Mouse (Mus musculus): Measurements from ENCODE around the gene Dtnb. TPM values are rescaled to one million over a fixed set of nuclear protein-coding genes. Genes with fewer than 3 reads are reported as not detected.

The Dtnb gene
- polyA plus RNA-seq, 1 experiment from 2014 or later = 110 TPM

DNA sequence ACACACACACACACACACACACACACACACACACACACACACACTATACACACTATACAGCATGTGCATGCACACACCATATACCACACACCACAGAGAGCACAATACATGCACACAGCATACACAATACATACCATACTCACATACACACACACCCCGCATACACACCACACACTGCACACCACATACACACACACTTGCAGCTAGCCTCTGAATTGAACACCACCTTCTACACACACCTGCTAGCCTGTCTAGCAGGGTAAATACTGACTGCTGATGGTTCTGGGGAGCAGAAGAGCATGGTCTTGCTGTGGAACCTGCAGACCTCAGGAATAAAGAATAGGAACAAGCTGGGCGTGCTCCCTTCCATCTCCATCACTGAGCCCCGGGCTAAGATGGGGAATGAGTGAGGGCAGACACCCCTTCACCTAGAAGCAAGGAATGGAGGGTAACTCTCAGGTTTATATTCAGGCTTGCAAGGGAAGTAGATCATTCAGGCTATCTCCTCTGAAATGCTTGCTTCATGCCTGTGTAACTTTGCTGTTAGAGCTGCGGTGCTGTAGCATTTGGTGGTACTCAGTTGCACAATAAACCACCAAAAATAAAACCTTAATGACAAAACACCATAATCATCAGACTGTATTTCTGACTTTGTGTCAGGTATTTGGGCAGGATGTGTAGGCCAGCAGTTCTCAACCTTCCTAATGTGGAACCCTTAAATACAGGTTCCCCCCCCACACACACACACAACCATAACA is 87.6 kb downstream of the Dtnb start:
- ATAC-seq (no peak), DNase-seq (ENCODE audit: low read depth, low spot score) (no peak)
- no peaks in the 10 kb centered on the region for H3K27me3 ChIP-seq
- no peak for TF ChIP-seq CTCF (IDR thresholded peaks at IDR 0.05)
- ChIA-PET POLR2A (no interaction called here), CTCF (no interaction called here)
- in situ Hi-C loops (cut with MboI; ENCODE audit: low pct_unique_long_range_greater_than_20kb) = loop anchor here (25.0 kb wide), 1 partner anchor 428 kb away; the partner anchor contains the start of gene Dnajc27

DNA sequence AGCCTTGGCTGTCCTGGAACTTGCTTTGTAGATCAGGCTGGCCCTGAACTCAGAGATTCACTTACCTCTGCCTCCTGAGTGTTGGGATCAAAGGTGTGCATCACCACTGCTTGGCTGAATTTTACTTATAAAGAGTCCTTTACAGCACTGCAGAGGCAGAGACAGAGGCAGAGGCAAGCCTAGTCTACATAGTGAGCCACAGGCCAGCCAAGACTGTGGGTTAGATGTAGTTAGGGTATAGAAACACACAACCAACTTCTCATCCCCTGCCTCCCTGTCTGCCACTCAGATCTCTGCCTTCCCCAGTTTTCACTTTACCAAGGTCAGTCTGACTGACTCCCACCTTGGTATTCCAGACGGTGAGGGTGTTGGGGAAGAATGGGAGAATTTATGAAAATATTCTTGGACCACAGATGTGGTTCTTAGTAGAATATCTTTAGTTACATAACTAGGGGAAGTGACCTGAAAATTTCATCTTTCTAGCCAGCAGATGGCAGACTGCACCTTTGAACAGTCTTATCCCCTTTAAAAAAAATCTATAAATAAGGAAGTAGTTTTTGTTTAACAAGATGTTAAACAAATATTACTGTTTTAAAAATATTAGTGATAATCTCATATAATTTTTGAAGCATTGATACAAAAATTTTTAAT is 88.9 kb downstream of the Dtnb start:
- no peak for ATAC-seq
- ChIA-PET POLR2A (no interaction called here), CTCF (no interaction called here)
- DNase-seq (ENCODE audit: low read depth, low spot score) = no peak
- in situ Hi-C loops (cut with MboI; ENCODE audit: low pct_unique_long_range_greater_than_20kb) = loop anchor here (25.0 kb wide), 1 partner anchor 426 kb away; the partner anchor contains the start of gene Dnajc27
- peak; percentile 37 for TF ChIP-seq CTCF (IDR thresholded peaks at IDR 0.05)
- H3K27me3 ChIP-seq = no peaks in the 10 kb centered on the region

GRCm38 (mm10) chr12:3662660-3663059 is 90.5 kb downstream of the Dtnb start:
- DNase-seq (ENCODE audit: low read depth, low spot score) (peak; percentile 24), ATAC-seq (peak; percentile 57)
- in situ Hi-C loops (cut with MboI; ENCODE audit: low pct_unique_long_range_greater_than_20kb) = loop anchor here (25.0 kb wide), 1 partner anchor 425 kb away; the partner anchor contains the start of gene Dnajc27
- no peaks in the 10 kb centered on the region for H3K27me3 ChIP-seq
- no peak for TF ChIP-seq CTCF (IDR thresholded peaks at IDR 0.05)
- ChIA-PET POLR2A (no interaction called here), CTCF (no interaction called here)

- ChIA-PET CTCF (no interaction called here), POLR2A (no interaction called here)
- DNase-seq (ENCODE audit: low read depth, low spot score) = no peak
- in situ Hi-C loops (cut with MboI; ENCODE audit: low pct_unique_long_range_greater_than_20kb) = loop anchor here (25.0 kb wide), 1 partner anchor 424 kb away; the partner anchor contains the start of gene Dnajc27
- H3K27me3 ChIP-seq = no peaks in the 10 kb centered on the region
- no peak for TF ChIP-seq CTCF (IDR thresholded peaks at IDR 0.05)
- ATAC-seq = no peak
These were observed 91.2 kb downstream of the Dtnb start for GRCm38 (mm10) chr12:3663386-3663785.

DNA sequence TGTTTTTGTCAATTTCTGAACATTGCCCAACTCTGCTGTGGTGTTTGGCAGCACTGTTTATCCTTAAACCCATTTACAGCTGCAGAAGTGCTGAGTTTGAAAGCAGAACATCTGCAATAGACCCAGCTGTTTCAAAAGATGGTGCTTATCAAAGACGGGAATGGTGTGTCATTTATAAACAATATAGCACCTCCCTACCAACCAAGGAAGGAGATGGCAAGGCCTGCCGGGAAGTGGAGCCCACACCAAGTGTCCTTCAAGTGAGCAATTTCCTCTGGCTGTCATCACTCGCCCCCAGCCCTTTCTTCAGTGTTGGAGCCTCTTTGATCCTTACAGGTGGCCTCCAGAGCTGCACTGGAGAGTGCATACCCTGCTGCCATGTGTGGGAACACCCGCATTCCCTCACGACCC is 97.8 kb downstream of the Dtnb start:
- POLR2A ChIA-PET = no interaction called here

GRCm38 (mm10) chr12:3671117-3671516 is 98.9 kb downstream of the Dtnb start:
- ATAC-seq = no peak
- no peak for TF ChIP-seq CTCF (IDR thresholded peaks at IDR 0.05)
- in situ Hi-C loops (cut with MboI; ENCODE audit: low pct_unique_long_range_greater_than_20kb) = loop anchor here (25.0 kb wide), 1 partner anchor 416 kb away; the partner anchor contains the start of gene Dnajc27
- ChIA-PET CTCF (interaction anchor here (1.1 kb wide), 1 partner anchor 14 kb away, joined by 3 read pairs; no protein-coding TSS in a partner anchor), POLR2A (no interaction called here)
- H3K27me3 ChIP-seq = no peaks in the 10 kb centered on the region
- no peak for DNase-seq (ENCODE audit: low read depth, low spot score)

More for the DNA sequence above, 97.8 kb downstream of the Dtnb start:
- TF ChIP-seq CTCF (IDR thresholded peaks at IDR 0.05) = no peak
- ATAC-seq (no peak), DNase-seq (ENCODE audit: low read depth, low spot score) (no peak)
- H3K27me3 ChIP-seq = no peaks in the 10 kb centered on the region
- CTCF ChIA-PET = no interaction called here
- in situ Hi-C loops (cut with MboI; ENCODE audit: low pct_unique_long_range_greater_than_20kb) = loop anchor here (25.0 kb wide), 1 partner anchor 417 kb away; the partner anchor contains the start of gene Dnajc27

- no peaks in the 10 kb centered on the region for H3K27me3 ChIP-seq
- no peak for TF ChIP-seq CTCF (IDR thresholded peaks at IDR 0.05)
- DNase-seq (ENCODE audit: low read depth, low spot score) (no peak), ATAC-seq (no peak)
- in situ Hi-C loops (cut with MboI; ENCODE audit: low pct_unique_long_range_greater_than_20kb) = loop anchor here (25.0 kb wide), 1 partner anchor 415 kb away; the partner anchor contains the start of gene Dnajc27
- ChIA-PET POLR2A (no interaction called here), CTCF (interaction anchor here (1.2 to 1.4 kb wide), 2 partner anchors 9 to 18 kb away, joined by 3 read pairs; no protein-coding TSS in a partner anchor)
These were observed 100.6 kb downstream of the Dtnb start for GRCm38 (mm10) chr12:3672786-3673185.

DNA sequence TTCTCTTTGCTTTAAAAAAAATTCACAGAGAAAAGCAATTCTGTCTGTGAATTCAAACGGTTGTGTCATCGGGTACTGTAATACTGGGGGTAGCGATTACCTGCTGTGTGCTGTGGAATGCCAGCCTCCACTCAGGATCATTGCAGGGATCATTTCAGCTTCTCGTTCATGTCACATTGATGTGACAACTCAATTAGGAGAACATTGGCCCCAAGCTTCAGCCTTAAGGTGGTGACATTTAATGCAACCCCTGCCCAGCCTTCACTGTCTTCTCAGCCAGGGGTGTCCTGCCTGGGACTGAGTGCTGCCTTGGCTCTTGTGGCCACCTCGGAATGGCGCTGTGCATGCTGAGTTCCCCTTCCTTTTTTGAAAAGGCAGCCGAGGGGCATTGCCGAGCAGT is 101.7 kb downstream of the Dtnb start:
- ChIA-PET CTCF (no interaction called here), POLR2A (no interaction called here)
- DNase-seq (ENCODE audit: low read depth, low spot score) (no peak), ATAC-seq (no peak)
- no peaks in the 10 kb centered on the region for H3K27me3 ChIP-seq
- no peak for TF ChIP-seq CTCF (IDR thresholded peaks at IDR 0.05)
- in situ Hi-C loops (cut with MboI; ENCODE audit: low pct_unique_long_range_greater_than_20kb) = loop anchor here (25.0 kb wide), 1 partner anchor 413 kb away; the partner anchor contains the start of gene Dnajc27

DNA sequence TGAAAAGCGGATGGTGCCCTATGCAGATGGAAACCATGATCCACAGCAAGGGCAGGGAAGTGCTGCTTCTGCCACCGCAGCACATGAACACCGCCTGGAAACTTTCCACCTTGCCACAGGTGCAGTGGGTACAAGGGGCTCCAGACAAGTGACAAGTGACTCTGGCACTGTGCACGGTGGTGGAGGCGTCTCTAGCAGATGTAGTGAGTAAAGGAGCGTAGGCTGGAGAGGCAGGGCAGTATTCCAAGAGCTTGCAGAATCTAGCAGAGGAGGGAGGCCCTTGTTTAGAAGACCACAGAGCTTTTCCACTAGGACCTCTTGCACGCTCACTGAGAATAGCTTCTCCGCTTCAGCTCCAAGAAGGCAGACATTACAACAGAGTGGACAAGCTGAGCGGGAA is 102.7 kb downstream of the Dtnb start:
- no peak for TF ChIP-seq CTCF (IDR thresholded peaks at IDR 0.05)
- H3K27me3 ChIP-seq = no peaks in the 10 kb centered on the region
- in situ Hi-C loops (cut with MboI; ENCODE audit: low pct_unique_long_range_greater_than_20kb) = loop anchor here (25.0 kb wide), 1 partner anchor 412 kb away; the partner anchor contains the start of gene Dnajc27
- no peak for ATAC-seq
- DNase-seq (ENCODE audit: low read depth, low spot score) = no peak
- POLR2A ChIA-PET = no interaction called here
- CTCF ChIA-PET = interaction anchor here (1.3 kb wide), 1 partner anchor 9 kb away, joined by 3 read pairs; no protein-coding TSS in a partner anchor

DNA sequence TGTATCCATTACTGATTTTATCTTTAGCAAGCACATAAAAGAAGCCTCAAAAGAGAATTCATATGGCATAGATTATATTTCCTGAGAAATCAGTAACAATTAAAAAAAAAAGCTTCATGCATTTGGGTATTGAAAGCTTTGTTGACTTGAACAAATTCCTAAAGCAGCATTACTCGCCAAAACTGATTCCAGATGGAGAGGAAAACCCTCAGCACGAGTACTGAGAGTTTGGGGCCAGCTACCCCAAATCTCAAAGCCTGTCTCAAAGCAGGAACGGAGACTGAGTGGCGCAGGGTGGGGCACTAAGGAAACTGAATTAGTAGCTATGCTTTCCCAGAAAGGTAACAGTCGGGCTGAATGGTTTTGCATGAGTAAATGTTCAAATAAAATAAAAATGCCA is 108.5 kb downstream of the Dtnb start:
- no peak for ATAC-seq
- TF ChIP-seq CTCF (IDR thresholded peaks at IDR 0.05) = no peak
- in situ Hi-C loops (cut with MboI; ENCODE audit: low pct_unique_long_range_greater_than_20kb) = no loop called here
- DNase-seq (ENCODE audit: low read depth, low spot score) = no peak
- ChIA-PET CTCF (interaction anchor here (0.9 kb wide), 1 partner anchor 15 kb away, joined by 3 read pairs; no protein-coding TSS in a partner anchor), POLR2A (no interaction called here)
- H3K27me3 ChIP-seq = no peaks in the 10 kb centered on the region

- CTCF ChIA-PET = interaction anchor here (1.5 to 1.6 kb wide), 2 partner anchors 8 to 13 kb away, joined by 3 to 5 read pairs; no protein-coding TSS in a partner anchor
- in situ Hi-C loops (cut with MboI; ENCODE audit: low pct_unique_long_range_greater_than_20kb) = no loop called here
These were observed 110.9 kb downstream of the Dtnb start for GRCm38 (mm10) chr12:3683041-3683440.

More at GRCm38 (mm10) chr12:3683041-3683440, 110.9 kb downstream of the Dtnb start:
- no peak for ATAC-seq
- POLR2A ChIA-PET = no interaction called here
- DNase-seq (ENCODE audit: low read depth, low spot score) = no peak
- H3K27me3 ChIP-seq = no peaks in the 10 kb centered on the region
- TF ChIP-seq CTCF (IDR thresholded peaks at IDR 0.05) = no peak

Measured in Patski (cell line).